38 mouse cellular contexts compared by ENCODE assay signal in the genomic region with DNA sequence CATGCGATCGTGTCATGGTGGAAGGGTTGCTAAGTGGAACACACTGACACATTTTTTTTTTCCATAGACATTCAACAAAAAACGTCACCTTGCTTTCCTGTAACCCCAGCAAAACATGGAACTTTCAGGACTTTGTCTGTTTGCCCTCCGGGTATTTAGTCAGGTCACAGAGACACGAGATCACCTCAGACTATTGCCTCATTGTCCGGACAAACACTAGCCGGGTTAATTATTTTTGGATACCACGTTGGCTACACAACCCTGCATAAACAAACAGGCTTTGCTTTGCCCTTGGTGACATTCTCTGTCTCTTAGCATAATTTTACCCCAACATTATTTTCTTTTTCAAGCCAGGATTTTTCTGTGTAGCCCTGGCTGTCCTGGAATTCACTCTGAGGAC. TPM values are rescaled to one million over a fixed set of nuclear protein-coding genes. Genes with fewer than 3 reads are reported as not detected.
A peak's percentile ranks its signal among the peaks of the same experiment; 100 is the strongest.
DNase-seq lines count a peak whose midpoint lies in the region; ATAC-seq and TF ChIP-seq lines count a peak whose summit lies in the region.
"Had no signal": no experiment of that assay in that cellular context is flagged by ENCODE, and none has a peak within 500 bp of the region (broad histone marks: within the 10 kb centered on the region; RNA-seq: fewer than 3 reads in every experiment).

No protein-coding gene starts in this region.

- intact Hi-C loops in left cerebral cortex, adult 2 months (cut with DNase I), result no loop called here

- TF ChIP-seq CTCF in liver, postnatal 0 days (IDR thresholded peaks at IDR 0.05; ENCODE audit: low read depth), result no peak
- TF ChIP-seq CTCF in left cerebral cortex, adult 2 months (IDR thresholded peaks at IDR 0.05), result no peak

- H3K36me3 ChIP-seq in kidney, embryonic 16.5 days (ENCODE audit: insufficient read depth, low read length), result no peaks in the 10 kb centered on the region
- H3K36me3 ChIP-seq in liver, embryonic 12.5 days, result no peaks in the 10 kb centered on the region
- H3K36me3 ChIP-seq in liver, postnatal 0 days (replicated peaks; ENCODE audit: insufficient read depth, low read length), result peaks cover 4% of the 10 kb centered on the region
- H3K36me3 ChIP-seq in midbrain, embryonic 16.5 days (ENCODE audit: control insufficient read depth, insufficient read depth, low read length), result peaks cover 12% of the 10 kb centered on the region
- H3K36me3 ChIP-seq: forebrain, embryonic 10.5 days; heart, embryonic 13.5 days; limb, embryonic 12.5 days had no signal

- no peak overlapping the region for H3K9ac ChIP-seq in kidney, embryonic 16.5 days (replicated peaks; ENCODE audit: low read length)
- no peak overlapping the region for H3K9ac ChIP-seq in liver, embryonic 12.5 days
- H3K9ac ChIP-seq in liver, postnatal 0 days (replicated peaks), result no peak overlapping the region
- no peak overlapping the region for H3K9ac ChIP-seq in midbrain, embryonic 16.5 days (ENCODE audit: low read depth, low read length)
- H3K9ac ChIP-seq: embryonic facial prominence, embryonic 13.5 days; forebrain, postnatal 0 days; heart, embryonic 13.5 days; hindbrain, embryonic 15.5 days; limb, embryonic 12.5 days; neural tube, embryonic 15.5 days had no signal

- H3K4me2 ChIP-seq in kidney, embryonic 16.5 days (replicated peaks; ENCODE audit: low read depth, low read length), result no peak overlapping the region
- H3K4me2 ChIP-seq in liver, embryonic 12.5 days, result no peak overlapping the region
- H3K4me2 ChIP-seq in liver, postnatal 0 days (ENCODE audit: low read depth, low read length), result no peak overlapping the region
- no peak overlapping the region for H3K4me2 ChIP-seq in midbrain, embryonic 16.5 days (ENCODE audit: low read length)
- H3K4me2 ChIP-seq: embryonic facial prominence, embryonic 13.5 days; heart, embryonic 13.5 days; hindbrain, embryonic 15.5 days; limb, embryonic 12.5 days; neural tube, embryonic 15.5 days had no signal

- WGBS in kidney, embryonic 16.5 days, result 76% methylated on average over 8 of the region's 8 CpGs
- 66% methylated on average over 8 of the region's 8 CpGs for WGBS in liver, embryonic 12.5 days (ENCODE audit: insufficient replicate concordance)
- 50% methylated on average over 8 of the region's 8 CpGs for WGBS in liver, postnatal 0 days (ENCODE audit: insufficient replicate concordance)
- 81% methylated on average over 8 of the region's 8 CpGs for WGBS in midbrain, embryonic 16.5 days

- ATAC-seq in kidney, embryonic 16.5 days (ENCODE audit: low FRiP score, low TSS enrichment), result no peak
- ATAC-seq in liver, embryonic 12.5 days, result peak; percentile 55
- ATAC-seq in liver, postnatal 0 days, result peak; percentile 83
- ATAC-seq in midbrain, embryonic 16.5 days, result no peak
- ATAC-seq: CD4-positive, CD25-positive, alpha-beta regulatory T cell, adult 4 months; forebrain, postnatal 0 days; inflammation-experienced regulatory T-cells, adult 6 months had no signal

- no peaks in the 10 kb centered on the region for H3K9me3 ChIP-seq in kidney, embryonic 16.5 days (ENCODE audit: low read length)
- H3K9me3 ChIP-seq in liver, embryonic 12.5 days (replicated peaks), result no peaks in the 10 kb centered on the region
- no peaks in the 10 kb centered on the region for H3K9me3 ChIP-seq in liver, postnatal 0 days (ENCODE audit: low read length)
- no peaks in the 10 kb centered on the region for H3K9me3 ChIP-seq in midbrain, embryonic 16.5 days (replicated peaks; ENCODE audit: control insufficient read depth, low read length, poor library complexity, severe bottlenecking)
- H3K9me3 ChIP-seq: embryonic facial prominence, embryonic 13.5 days; forebrain, embryonic 10.5 days; heart, embryonic 13.5 days; hindbrain, embryonic 10.5 days; hindbrain, embryonic 15.5 days; limb, embryonic 12.5 days; neural tube, embryonic 15.5 days had no signal

- no peaks in the 10 kb centered on the region for H3K27me3 ChIP-seq in kidney, embryonic 16.5 days (ENCODE audit: insufficient read depth, low read length)
- H3K27me3 ChIP-seq in liver, embryonic 12.5 days (replicated peaks), result no peaks in the 10 kb centered on the region
- no peaks in the 10 kb centered on the region for H3K27me3 ChIP-seq in liver, postnatal 0 days (ENCODE audit: insufficient read depth, low read length)
- H3K27me3 ChIP-seq in midbrain, embryonic 16.5 days (ENCODE audit: control insufficient read depth, insufficient read depth, low read depth, low read length), result no peaks in the 10 kb centered on the region
- H3K27me3 ChIP-seq: embryonic facial prominence, embryonic 13.5 days; heart, embryonic 13.5 days; hindbrain, embryonic 15.5 days; limb, embryonic 12.5 days; neural tube, embryonic 15.5 days had no signal

- no peaks in the 10 kb centered on the region for H3K4me1 ChIP-seq in kidney, embryonic 16.5 days (ENCODE audit: insufficient read depth, low read length)
- no peaks in the 10 kb centered on the region for H3K4me1 ChIP-seq in liver, embryonic 12.5 days
- H3K4me1 ChIP-seq in liver, postnatal 0 days (ENCODE audit: insufficient read depth), result peaks cover 2% of the 10 kb centered on the region; the same call in 1 of the 2 replicates
- no peaks in the 10 kb centered on the region for H3K4me1 ChIP-seq in midbrain, embryonic 16.5 days (ENCODE audit: control insufficient read depth, insufficient read depth, low read length)
- H3K4me1 ChIP-seq: embryonic facial prominence, embryonic 13.5 days; forebrain, embryonic 10.5 days; heart, embryonic 13.5 days; hindbrain, embryonic 15.5 days; neural tube, embryonic 15.5 days had no signal

- H3K4me3 ChIP-seq in kidney, embryonic 16.5 days (ENCODE audit: low read length), result no peak overlapping the region
- H3K4me3 ChIP-seq in liver, embryonic 12.5 days, result no peak overlapping the region
- H3K4me3 ChIP-seq in liver, postnatal 0 days (ENCODE audit: low read depth, low read length), result no peak overlapping the region
- H3K4me3 ChIP-seq in left cerebral cortex, adult 2 months, result no peak overlapping the region
- no peak overlapping the region for H3K4me3 ChIP-seq in midbrain, embryonic 16.5 days (ENCODE audit: low read depth, low read length)
- H3K4me3 ChIP-seq: embryonic facial prominence, embryonic 13.5 days; forebrain, embryonic 10.5 days; heart, embryonic 13.5 days; hindbrain, embryonic 10.5 days; hindbrain, embryonic 15.5 days; limb, embryonic 12.5 days; neural tube, embryonic 15.5 days had no signal

- TF ChIP-seq EP300 in liver, postnatal 0 days (IDR thresholded peaks at IDR 0.05; ENCODE audit: low read depth), result peak; percentile 89

- peak; percentile 55 to 79 for DNase-seq in kidney, adult 8-10 months
- DNase-seq in kidney, postnatal 14 days, result peak; percentile 59
- DNase-seq in liver, postnatal 0 days, result peak; percentile 38
- DNase-seq in left cerebral cortex, adult 2 months (ENCODE audit: extremely low spot score in 1 of 2, low spot score in 2 of 2), result no peak
- DNase-seq: adrenal gland, postnatal 25 days; cerebellum, adult 11-12 months; cerebellum, postnatal 10 days; forebrain, postnatal 0 days; gastrocnemius, postnatal 10 days; heart, postnatal 14 days; layer of hippocampus, postnatal 36 days; lung, adult 2 months; lung, postnatal 10 days; midbrain, embryonic 14.5 days; retina, postnatal 1 day; right cerebral cortex, postnatal 14 days; thymus, postnatal 14 days had no signal

- H3K27ac ChIP-seq in kidney, embryonic 16.5 days (ENCODE audit: low read length), result no peak overlapping the region
- 0 out of 2 replicates have a peak overlapping the region, but pooled peaks have one; percentile 34 for H3K27ac ChIP-seq in liver, embryonic 12.5 days
- peak overlapping the region; percentile 90 for H3K27ac ChIP-seq in liver, postnatal 0 days (ENCODE audit: low read depth)
- no peak overlapping the region for H3K27ac ChIP-seq in left cerebral cortex, adult 2 months
- H3K27ac ChIP-seq in midbrain, embryonic 16.5 days (ENCODE audit: low read length), result no peak overlapping the region
- H3K27ac ChIP-seq: embryonic facial prominence, embryonic 13.5 days; forebrain, embryonic 10.5 days; heart, embryonic 13.5 days; hindbrain, embryonic 10.5 days; hindbrain, embryonic 15.5 days; limb, embryonic 12.5 days; macrophage; neural tube, embryonic 15.5 days had no signal

RNA-seq across cellular contexts. Expression of a gene that starts 35.3 kb away (rescaled TPM):
- 0.16 TPM in 1 of 2 replicates, not detected in the other for polyA plus RNA-seq in kidney, embryonic 16.5 days (2015; fragmentation: Nextera tagmentation; extraction: Ambion mirVana)
- not detected in 2 replicates for polyA plus RNA-seq in liver, embryonic 12.5 days (2016; fragmentation: Nextera tagmentation; extraction: Ambion mirVana)
- 0.11 TPM in 2 replicates for polyA plus RNA-seq in liver, postnatal 0 days (2015; fragmentation: Nextera tagmentation; extraction: Ambion mirVana)
- total RNA-seq in left cerebral cortex, adult 2 months (2021), result not detected
- not detected in 2 replicates for polyA plus RNA-seq in midbrain, embryonic 16.5 days (2015; fragmentation: Nextera tagmentation; extraction: Ambion mirVana)
- total RNA-seq: adrenal gland, adult 18-20 months; adrenal gland, postnatal 25 days; common myeloid progenitor, adult 5-6 weeks; forebrain, postnatal 0 days; gastrocnemius, postnatal 10 days; heart, adult 8-10 months; heart, postnatal 14 days; layer of hippocampus, postnatal 36 days; left cerebral cortex, postnatal 14 days; megakaryocyte-erythroid progenitor cell, adult 5-6 weeks had no signal
- polyA plus RNA-seq: CD4-positive, CD25-positive, alpha-beta regulatory T cell, adult 4 months; embryonic facial prominence, embryonic 13.5 days; forebrain, embryonic 10.5 days; forebrain, postnatal 0 days; gonadal fat pad, adult 2 months; heart, embryonic 13.5 days; hindbrain, embryonic 10.5 days; inflammation-experienced regulatory T-cells, adult 6 months; large intestine, adult 2 months; limb, embryonic 12.5 days; lung, adult 2 months; macrophage; midbrain, embryonic 14.5 days; neural tube, embryonic 15.5 days; stomach, embryonic 16.5 days had no signal

RNA-seq across cellular contexts. Expression of a gene that starts 44.5 kb away (rescaled TPM):
- 7.1 and 9.3 TPM in 2 replicates for polyA plus RNA-seq in kidney, embryonic 16.5 days (2015; fragmentation: Nextera tagmentation; extraction: Ambion mirVana)
- polyA plus RNA-seq in liver, embryonic 12.5 days (2016; fragmentation: Nextera tagmentation; extraction: Ambion mirVana), result 39.5 and 41.4 TPM in 2 replicates
- polyA plus RNA-seq in liver, postnatal 0 days (2015; fragmentation: Nextera tagmentation; extraction: Ambion mirVana), result 1,301 and 1,767 TPM in 2 replicates
- not detected for total RNA-seq in left cerebral cortex, adult 2 months (2021)
- polyA plus RNA-seq in midbrain, embryonic 16.5 days (2015; fragmentation: Nextera tagmentation; extraction: Ambion mirVana), result 0.11 and 0.27 TPM in 2 replicates
- total RNA-seq: adrenal gland, adult 18-20 months; adrenal gland, postnatal 25 days; common myeloid progenitor, adult 5-6 weeks; forebrain, postnatal 0 days; heart, adult 8-10 months; heart, postnatal 14 days; megakaryocyte-erythroid progenitor cell, adult 5-6 weeks had no signal
- polyA plus RNA-seq: CD4-positive, CD25-positive, alpha-beta regulatory T cell, adult 4 months; forebrain, postnatal 0 days; inflammation-experienced regulatory T-cells, adult 6 months; macrophage had no signal

Comparison
In these comparisons a context has a peak if more than half of its experiments do, and no peak if none do; other contexts are left out.
1. RNA of a gene that starts 44.5 kb away (polyA plus RNA-seq): 1,301 to 1,767 TPM in liver, postnatal 0 days; 39.5 to 41.4 TPM in liver, embryonic 12.5 days, 7.1 to 9.3 TPM in kidney, embryonic 16.5 days and 0.11 to 0.27 TPM in midbrain, embryonic 16.5 days; every median in the first group is over 10 times any median in the second.
2. DNase-seq: peak in kidney, adult 8-10 months (2 of 2), kidney, postnatal 14 days (single experiment) and liver, postnatal 0 days (single experiment); none in left cerebral cortex, adult 2 months (0 of 2).
3. ATAC-seq: peak in liver, embryonic 12.5 days (single experiment) and liver, postnatal 0 days (single experiment); none in kidney, embryonic 16.5 days (single experiment) and midbrain, embryonic 16.5 days (single experiment).
4. H3K27ac ChIP-seq: peak in liver, embryonic 12.5 days (single experiment) and liver, postnatal 0 days (single experiment); none in kidney, embryonic 16.5 days (single experiment), left cerebral cortex, adult 2 months (single experiment) and midbrain, embryonic 16.5 days (single experiment).